7 mouse cellular contexts compared by ENCODE assay signal in the genomic region with DNA sequence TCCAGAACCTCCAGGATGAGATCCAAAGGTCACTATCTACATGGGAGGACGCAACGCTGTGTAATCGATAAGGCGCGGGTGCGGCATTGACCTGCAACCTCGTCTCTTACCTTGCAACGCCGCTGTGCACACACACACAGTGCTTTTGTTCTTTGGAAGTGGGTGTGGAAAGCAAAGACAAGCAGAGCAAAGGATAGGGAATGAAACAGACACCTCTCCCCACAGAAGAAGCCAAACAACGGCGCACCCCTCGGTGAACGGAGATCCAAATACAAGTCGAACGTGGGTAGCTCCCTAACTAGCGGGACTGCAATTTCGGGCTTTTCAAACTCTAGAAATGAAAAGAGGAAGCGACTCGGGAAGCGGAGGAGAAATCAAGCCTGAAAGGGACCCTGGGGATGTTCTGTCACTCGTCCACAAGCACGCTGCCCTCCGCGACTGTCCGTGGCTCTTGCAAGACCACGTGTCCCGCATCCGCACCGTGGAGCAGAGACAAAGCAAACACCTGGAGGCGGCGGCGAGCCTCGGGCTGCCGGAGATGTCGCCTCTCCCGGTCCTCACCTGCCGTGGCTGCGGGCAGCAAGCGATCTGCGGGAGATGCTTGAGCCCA. TPM values are rescaled to one million over a fixed set of nuclear protein-coding genes. Genes with fewer than 3 reads are reported as not detected.
DNase-seq lines count a peak whose midpoint lies in the region; TF ChIP-seq lines count a peak whose summit lies in the region.

No protein-coding gene starts in this region.

- H3K4me3 ChIP-seq in cerebellum, adult 2 months (replicated peaks; ENCODE audit: insufficient read depth, low read depth, low read length) = peak overlapping the region; percentile 95
- peak overlapping the region; percentile 89 for H3K4me3 ChIP-seq in spleen, adult 2 months (ENCODE audit: extremely low read depth, insufficient read depth, insufficient read length)

- H3K36me3 ChIP-seq in spleen, adult 2 months (ENCODE audit: control insufficient read depth, insufficient read depth, low read length) = no peaks in the 10 kb centered on the region

- H3K4me1 ChIP-seq in cerebellum, adult 2 months (ENCODE audit: control insufficient read depth, insufficient read depth, low read length) = peaks cover 2% of the 10 kb centered on the region; the same call in 1 of the 2 replicates
- H3K4me1 ChIP-seq in spleen, adult 2 months (ENCODE audit: control insufficient read depth, insufficient read depth, insufficient read length) = no peaks in the 10 kb centered on the region; the same call in 1 of the 2 replicates

- no peaks in the 10 kb centered on the region for H3K27me3 ChIP-seq in cerebellum, adult 2 months (ENCODE audit: control insufficient read depth, insufficient read depth, low read length)
- H3K27me3 ChIP-seq in spleen, adult 2 months (ENCODE audit: control insufficient read depth, insufficient read depth, low read length) = no peaks in the 10 kb centered on the region

- no peak for TF ChIP-seq POLR2A in cerebellum, adult 2 months (IDR thresholded peaks at IDR 0.05; ENCODE audit: borderline replicate concordance, insufficient read depth, low read length)
- no peak for TF ChIP-seq POLR2A in spleen, adult 2 months (IDR thresholded peaks at IDR 0.05; ENCODE audit: low read depth, low read length)

- under 1% methylated on average over 40 of the region's 40 CpGs for WGBS in cerebellum, adult 2 months
- under 1% methylated on average over 40 of the region's 40 CpGs for whole genome bisulfite sequencing in spleen, adult 2 months

- TF ChIP-seq CTCF in cerebellum, adult 2 months (IDR thresholded peaks at IDR 0.05; ENCODE audit: borderline replicate concordance, insufficient read depth, low read depth, low read length) = no peak
- no peak for TF ChIP-seq CTCF in spleen, adult 2 months (IDR thresholded peaks at IDR 0.05; ENCODE audit: extremely low read depth, insufficient read depth, insufficient read length, insufficient replicate concordance)

- peak overlapping the region; percentile 15 for H3K27ac ChIP-seq in cerebellum, adult 2 months (ENCODE audit: insufficient read depth, low read length)
- peak overlapping the region; percentile 96 for H3K27ac ChIP-seq in spleen, adult 2 months (ENCODE audit: insufficient read depth, low read length)

- DNase-seq in 3T3-L1 (ENCODE audit: low read depth, low spot score) = peak; percentile 48
- peak; percentile 76 for DNase-seq in A20 (ENCODE audit: low read depth, low spot score)
- peak in 1 of 2 experiments; percentile 37 for DNase-seq in cerebellum, adult 2 months
- DNase-seq in forelimb bud, embryonic 11.5 days (ENCODE audit: low read depth, low spot score) = peak; percentile 24
- DNase-seq in kidney, adult 9 months = peak; percentile 28
- peak; percentile 4 for DNase-seq in lung, postnatal 14 days
- DNase-seq in spleen, adult 2 months (ENCODE audit: low read depth in 1 of 2, low spot score in 2 of 2) = peak in 1 of 2 experiments; percentile 8

RNA-seq across cellular contexts. Expression of a gene that starts 0.6 kb away (rescaled TPM):
- 10.4 and 12.0 TPM in 2 replicates for polyA plus RNA-seq in cerebellum, adult 2 months (2012; rRNA removed)
- 1.1 and 1.3 TPM in 2 replicates for polyA plus RNA-seq in spleen, adult 2 months (2012; rRNA removed)

RNA-seq across cellular contexts. Expression of a gene that starts 0.8 kb away (rescaled TPM):
- polyA plus RNA-seq in cerebellum, adult 2 months (2012; rRNA removed) = 18.1 and 19.7 TPM in 2 replicates
- polyA plus RNA-seq in spleen, adult 2 months (2012; rRNA removed) = 3.0 and 3.8 TPM in 2 replicates
